Mouse (Mus musculus) layer of hippocampus, adult 8-10 months (tissue): ENCODE measurements around the gene Ddc. TPM values are rescaled to one million over a fixed set of nuclear protein-coding genes. Genes with fewer than 3 reads are reported as not detected.

Source experiments
- DNase-seq, 2 experiments: peaks; one replicate each; pipeline ENCODE4 v3.0.0; 2022; ENCODE audit warnings: low spot score in 2 of 2
- total RNA-seq, 4 experiments: library from RNA; stranded (reverse); gene quantifications; 2 replicates each; pipeline ENCODE4 v1.2.4; 2022

Gene Ddc
- total RNA-seq, 4 experiments from 2014 or later: 7.4 to 11.0 (median 9.1) TPM

DNA sequence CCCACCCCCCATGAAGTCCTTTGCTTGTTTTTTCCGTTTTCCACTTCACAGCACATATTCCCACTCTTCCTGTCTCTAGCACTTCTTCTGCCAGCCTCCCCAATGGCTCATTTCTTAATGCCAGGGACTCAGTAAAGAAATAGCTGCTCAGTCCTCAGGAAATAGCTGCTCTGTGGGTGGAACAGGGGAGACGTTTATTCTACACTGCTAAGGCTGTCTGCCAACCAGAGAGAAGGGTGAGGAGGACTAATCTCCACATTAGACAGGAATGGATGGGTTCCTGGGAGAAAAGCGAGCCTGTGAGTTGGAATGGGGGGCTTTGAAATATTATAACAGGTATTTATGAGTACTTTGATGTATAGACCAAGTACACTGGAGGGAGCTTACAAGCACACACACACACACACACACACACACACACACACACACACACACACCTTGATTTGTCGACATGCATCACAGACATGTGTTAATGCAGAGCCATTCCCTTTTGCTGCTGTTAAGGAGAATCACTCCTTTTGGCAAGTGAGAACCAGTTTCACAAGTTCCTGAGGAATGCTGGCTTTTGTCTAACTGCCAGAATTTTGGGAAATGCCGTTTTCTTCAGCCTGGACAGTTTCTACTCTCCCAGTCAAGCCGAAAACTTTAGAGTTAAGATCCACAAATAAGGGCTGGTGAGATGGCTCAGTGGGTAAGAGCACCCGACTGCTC, 9.9 kb upstream of the Ddc start:
- DNase-seq: no peak

DNA sequence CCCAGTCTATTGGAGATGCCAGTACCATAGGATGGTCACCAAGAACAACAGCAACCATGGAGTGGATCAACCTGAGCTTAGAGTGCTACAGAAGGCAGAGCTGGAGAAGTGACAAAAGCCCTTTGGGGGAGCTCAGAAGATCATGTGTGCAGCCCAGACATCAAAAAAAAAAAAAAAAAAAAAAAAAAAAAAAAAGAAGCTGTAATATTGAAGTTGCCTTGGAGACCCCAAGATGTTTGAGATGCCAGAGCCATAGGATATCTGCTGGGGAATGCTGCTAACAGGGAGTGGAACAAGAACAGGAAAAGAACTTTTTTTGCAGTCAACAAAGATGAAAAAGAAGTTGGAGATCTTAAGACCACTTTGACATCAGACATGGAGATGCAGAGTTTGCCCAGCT, 7.6 kb upstream of the Ddc start:
- no peak for DNase-seq

DNA sequence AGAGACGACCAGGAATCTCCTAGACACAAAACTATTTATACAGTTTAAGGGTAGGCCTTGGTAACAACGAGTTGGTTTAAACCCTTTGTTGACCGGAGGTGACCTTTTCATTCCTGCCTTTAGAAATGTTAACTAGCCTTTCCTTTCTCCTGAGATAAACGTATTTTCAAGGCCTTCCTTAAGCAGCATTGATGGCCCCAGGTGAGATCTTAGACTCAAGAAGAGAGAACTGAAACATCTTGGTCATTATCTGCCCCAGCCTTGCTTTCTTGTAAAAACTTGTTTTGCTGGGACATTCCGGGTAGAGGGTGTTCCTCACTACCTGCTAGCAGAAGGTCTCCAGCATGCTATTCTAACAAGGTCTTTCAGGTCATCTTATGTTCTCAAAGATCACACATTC, 7.1 kb upstream of the Ddc start:
- no peak for DNase-seq

DNA sequence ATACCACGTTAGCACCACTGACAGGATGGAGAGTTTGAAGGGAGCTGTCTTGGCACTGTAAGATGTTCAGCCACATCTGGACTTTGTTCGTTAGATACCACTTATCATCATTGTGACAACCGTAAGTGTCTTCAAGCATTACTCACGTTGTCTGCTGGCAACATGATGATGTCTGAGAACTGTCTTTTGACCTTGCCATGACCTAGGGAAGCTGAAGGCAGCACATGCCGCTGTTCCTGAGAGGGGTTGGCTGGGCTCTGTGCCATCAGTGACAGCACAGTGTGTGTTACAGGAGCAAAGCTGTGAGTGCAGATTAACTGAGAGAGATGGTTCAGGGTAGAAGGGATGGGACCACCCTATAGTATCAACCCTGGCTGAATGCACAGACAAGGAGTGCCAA, 3.6 kb upstream of the Ddc start:
- no peak for DNase-seq

DNA sequence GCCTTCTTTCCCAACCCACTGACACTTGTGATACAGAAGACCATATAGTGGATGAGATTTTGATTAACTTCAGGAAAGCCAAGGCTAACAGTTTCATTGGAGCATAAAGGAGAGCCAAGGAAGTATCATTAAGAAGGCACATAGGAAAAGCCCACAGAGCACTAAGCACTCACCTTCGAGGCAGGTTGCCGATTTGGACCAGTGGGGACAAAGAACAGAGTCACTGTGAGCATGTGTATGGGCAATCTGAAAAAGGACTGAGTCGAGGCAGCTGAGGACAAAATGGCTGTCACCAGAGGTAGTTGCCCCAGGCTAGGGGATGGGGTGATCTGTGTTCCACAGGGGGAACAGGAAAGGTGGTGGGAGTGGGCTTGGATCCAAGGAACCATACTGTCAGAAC, 552 bp upstream of the Ddc start:
- no peak for DNase-seq

DNA sequence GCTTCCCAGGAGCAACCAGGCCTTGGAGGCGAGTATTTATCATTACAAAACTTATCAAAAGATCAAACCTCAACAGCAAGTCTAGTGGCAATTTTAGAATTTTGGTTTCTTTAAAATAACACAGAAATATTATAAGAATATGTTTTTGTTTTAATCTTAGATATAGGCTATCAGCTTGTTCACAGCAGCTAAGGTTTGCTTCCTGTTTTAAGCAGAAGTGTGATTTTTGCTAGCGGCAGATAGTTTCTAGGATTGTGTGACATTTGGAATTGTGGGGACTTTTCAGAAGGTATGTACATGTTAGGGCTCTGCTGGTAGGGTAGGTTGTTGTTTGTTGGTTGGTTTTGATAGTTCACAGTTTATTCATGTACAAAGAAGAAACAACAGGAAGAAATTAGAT, 2.5 kb downstream of the Ddc start:
- DNase-seq: no peak

DNA sequence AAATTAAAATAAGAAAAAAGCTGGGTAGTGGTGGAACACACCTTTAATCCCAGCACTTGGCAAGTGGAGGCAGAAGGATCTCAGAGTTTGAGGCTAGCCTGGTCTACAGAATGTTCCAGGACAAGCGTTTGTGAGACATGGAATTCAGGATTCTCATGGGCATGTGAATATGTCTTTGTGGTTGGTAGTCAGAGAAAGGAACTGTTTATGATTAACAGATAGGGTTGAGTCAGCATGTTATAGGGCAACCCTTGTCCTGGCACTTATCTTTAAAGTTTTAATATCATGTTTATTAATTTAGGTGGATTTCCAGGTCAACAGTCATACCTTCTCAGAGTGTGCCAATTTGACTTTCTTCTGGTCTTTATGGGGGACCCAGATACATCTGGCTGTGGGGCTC, 4.2 kb downstream of the Ddc start:
- DNase-seq: no peak

DNA sequence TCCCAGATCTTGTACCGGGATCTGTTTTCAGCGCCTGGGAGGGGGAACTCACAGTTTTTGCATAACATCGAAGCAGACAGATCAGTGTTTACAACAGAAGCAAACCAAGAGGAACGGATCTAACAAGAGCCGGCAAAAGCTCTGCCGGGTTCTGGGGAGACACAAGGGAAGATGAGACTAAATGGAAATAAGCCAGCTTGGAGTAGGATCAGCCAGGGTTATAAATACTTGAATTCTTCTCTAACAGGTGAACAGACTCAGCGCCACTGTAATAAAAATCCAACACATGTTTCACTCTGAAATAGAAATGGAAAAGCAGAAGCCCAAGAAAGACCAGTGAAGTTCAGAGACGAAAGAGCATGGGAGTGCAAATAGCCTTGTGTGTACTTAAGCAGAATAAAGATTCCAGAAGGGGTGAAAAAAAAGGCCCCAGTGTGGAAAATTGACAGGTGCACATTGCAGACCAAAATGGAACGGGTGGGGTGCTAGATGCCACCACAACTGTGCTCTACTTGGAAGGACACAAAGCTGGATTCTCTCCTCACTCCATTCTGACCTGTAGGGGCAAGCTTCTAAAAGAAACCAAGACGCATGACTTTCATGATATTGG, 4.8 kb downstream of the Ddc start:
- no peak for DNase-seq

DNA sequence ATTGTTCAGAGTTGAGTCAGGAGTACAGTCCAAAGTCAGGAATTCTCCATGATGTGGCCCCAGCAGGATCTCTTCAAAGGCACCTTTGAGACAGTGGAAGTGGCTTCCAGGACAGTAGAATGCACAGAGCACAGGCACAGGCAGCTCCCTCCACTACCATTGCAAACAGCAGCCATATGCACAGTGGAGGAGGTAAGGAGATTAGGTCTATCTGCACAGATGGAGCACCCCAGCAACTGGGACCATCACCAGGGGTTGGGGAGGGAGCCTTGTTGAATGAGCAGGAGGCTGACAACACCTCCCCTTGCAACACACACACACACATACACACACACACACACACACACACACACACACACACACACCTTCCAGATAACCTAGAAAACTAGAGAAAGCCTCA, 6.1 kb downstream of the Ddc start:
- peak in 1 of 2 experiments; percentile 17 for DNase-seq

DNA sequence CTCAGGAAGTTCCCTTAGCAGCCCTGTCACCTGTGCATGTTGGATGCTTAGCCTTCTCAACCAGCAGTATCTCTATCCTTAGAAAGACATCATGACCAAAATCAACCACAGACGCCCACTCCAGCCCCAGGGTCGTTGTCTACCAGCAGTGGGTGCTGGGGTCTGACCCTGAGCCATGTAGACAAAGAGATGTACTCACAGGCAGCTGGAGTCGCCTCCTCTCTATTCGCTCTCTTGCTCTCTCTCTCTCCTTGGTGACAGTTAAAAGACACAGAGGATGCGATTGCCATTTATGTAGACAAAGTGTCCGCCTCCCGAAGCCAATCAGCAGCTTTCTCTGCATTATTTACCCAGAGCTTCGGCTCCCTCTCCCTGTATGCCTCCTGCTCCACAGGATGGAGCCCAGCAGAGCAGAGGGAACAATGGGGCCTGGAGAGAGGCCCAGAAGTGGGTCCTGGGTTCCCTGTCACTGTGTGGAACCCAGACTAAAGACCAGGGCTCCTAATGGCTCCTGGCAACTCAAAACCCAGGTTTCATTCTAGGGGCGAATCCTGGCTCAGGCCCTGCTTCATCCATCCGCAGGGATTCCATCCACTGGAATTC, 7.7 kb downstream of the Ddc start:
- DNase-seq: no peak

DNA sequence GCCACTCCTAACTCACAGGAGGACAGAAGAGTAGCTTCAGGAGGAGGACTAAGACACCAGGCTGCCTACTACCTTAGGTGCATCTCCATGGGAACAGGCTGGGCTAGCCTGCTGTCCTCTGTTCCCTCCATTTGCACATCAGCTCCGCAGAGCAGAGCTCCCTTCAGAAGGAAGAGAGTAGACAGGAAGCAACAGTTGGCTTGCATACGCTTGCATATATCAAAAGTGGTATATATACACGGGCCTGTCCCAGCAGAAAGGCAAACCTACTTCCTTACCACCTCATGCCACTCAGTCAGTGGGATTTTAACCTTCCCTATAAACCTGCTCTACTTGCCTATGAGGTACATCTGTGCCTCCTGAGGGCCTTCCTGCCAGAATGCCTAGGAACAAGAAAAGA, 9.2 kb downstream of the Ddc start:
- no peak for DNase-seq

DNA sequence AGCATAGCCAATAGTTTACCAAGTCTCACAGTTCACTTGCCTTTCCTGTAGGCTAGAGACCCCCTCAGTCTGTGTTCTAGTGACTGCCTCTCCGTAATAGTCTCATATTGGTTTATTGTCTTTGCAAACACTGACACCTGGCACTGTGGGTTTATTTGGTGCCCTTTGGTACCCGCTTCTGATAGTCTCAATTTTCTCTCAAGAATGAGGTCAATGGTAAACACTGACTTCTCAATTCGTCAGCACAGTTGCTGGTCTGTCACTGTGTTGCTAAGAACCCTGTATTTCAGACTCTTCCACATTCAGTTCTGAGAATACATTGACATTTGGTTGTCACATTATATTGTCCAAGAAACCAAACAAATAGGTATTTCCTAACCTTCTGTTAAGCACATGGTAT, 9.9 kb downstream of the Ddc start:
- DNase-seq: no peak

DNA sequence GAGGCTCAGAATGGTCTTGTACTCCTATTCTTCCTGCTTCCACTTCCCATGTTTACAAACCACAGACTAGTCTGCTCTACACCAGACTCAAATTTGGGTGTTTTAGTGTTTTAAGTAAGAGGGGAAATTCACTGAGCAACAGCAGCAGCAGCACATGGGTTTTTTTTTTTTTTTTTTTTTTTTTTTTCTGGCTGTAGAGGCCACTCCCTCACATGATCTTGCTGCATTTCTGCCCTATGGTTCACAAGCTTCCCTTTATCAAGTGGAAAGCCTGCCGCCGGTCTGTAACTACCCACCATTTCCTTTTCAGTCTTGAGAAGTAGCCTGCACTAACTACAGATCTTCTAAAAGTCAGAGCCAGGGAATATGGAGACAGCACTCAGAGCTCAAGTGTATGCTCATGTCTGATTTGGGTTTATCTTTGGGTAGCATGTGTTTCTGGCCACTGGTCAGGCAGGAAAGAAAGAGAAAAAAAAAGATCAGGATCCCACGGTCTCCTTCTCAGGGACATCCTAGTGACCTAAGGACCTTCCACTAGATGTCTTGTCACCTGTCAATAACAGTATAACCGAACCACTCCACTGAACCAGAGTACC, 11.4 kb downstream of the Ddc start:
- no peak for DNase-seq

DNA sequence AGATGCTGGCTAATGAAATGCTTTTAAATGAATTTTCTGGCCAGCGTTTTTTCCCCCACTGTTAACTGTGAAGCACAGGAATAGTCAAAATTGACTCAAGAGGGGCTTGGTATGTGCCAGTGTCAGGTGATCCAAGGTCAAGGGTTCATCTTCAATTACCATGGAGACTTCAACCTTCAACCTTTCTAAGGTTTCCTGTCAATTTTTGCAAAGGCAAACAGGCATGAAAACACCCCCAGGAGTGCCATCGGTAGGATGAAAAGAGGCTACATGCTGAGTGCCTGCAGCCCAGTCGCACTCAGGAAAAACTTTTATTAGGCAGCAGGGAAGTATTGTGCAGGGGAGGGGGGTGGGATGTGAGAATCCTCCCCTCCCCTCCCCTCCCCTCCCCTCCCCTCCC, 12.0 kb downstream of the Ddc start:
- DNase-seq: no peak

DNA sequence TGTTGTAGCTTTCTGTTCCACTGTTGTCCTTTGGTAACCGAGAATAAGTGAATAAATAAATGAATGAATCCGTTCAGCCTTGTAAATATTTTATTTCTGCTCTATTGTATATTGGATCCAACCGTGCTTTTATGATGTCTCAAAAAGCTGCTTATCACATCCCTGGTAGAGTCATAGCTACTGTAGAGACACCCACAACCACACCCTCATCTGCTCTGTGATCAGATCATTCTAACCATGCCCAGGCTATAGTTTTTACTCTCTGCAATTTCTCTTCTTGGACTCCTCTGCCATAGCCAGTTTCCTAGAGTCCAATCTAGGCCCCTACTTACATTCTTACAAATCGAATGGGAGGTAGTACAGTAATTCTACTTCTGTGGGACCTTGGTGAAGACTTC, 12.7 kb downstream of the Ddc start:
- DNase-seq: no peak

DNA sequence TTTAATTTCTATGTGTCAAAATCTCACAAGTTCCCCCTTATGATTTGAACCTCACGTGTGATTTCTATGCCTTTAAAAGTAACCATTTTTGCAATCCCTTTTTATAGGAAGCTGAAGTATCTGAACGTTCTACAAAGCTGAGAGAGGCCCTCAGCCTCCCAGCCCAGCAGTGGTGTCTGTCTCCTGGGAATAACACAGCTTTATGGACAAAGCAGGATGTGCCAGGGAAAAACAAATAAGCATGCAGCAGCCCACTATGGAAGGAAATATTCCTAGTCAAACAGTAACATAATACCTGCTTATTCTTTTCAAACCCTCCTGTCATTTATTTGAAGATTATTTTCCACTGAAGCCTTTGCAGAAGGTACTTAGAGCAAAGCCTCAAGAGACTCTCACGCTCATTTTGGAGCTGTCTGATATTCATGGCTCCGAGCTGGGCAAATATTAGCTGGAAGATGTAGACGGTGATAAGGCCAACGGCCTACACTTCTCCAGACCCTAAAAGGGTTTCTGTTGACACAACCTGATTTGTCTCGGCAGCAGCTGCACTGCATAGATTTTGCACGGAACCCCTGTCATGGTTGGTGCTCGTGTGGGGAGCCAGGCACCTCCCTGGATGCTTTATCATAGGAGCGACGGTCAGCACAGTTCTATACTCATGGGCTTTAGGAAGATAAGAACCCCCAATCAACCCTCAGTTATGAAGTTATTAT, 13.3 kb downstream of the Ddc start:
- no peak for DNase-seq

DNA sequence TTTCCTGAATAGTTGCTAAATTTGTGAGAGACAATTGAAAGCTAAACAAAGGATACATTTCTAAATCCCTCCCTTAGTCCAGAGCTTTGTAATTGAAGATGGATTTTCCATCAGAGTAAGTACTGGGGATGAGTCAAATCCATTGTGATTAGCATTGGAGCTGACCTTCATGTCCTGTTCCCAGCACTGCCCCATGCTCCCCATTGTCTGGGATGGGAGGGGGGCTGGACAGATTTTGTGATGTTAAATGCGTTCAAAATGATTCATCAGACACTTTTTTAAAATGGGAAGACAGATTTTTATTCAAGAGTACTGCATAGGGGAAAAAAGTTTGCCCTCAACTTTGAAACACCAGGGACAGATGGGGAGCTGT, 16.2 kb downstream of the Ddc start:
- no peak for DNase-seq

DNA sequence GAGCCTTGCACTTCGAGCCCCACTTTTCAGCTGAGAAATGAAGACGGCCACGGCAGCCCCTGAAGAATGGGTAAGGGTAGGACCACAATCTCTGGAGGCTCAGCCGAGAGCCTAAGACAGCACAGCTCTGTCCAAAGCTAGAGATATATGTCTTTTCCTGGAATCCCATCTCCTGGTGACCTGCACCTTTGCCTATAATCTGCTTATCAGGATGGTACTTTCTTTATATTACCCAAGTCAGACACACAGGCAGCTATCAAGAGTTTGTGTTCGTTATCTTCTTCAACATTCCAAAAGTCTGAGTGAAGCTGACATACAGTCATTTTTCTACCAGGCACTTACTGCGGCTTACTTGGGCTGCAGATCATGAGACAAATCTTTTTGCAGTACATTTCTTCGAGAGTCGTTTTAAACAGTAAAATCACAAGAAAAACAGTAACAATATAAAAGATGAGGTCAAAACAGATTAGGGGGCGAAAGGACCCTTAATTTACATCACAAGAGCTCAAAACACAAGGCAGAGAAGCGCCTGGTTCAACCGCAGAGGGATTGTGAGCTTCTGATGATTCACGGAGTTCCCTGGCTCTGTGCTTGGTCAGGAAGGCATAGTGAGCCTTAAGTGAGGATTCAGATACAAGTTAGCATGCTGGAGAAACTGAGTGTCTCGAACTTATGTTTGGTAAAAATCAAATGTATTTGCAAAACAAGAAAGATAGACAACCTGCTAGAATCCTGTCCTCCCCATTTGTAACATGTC, 16.7 kb downstream of the Ddc start:
- no peak for DNase-seq

DNA sequence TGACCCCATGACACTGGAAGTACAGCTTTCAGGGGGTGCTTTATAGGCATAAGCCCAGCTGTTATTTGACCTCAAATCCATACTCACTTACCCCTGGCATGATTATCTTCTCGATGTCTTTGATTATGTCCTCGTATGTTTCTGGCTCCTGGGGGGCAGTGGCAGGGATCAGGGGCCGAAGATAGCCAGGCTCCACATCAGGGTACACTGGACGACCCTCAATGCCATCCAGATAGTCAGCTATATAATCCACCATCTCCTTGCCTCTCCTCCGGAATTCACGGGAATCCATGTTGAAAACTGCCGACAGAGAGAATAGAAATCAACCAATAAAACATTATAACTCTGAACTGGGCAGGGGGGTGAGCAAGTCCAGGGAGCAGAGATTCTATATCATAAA, 17.6 kb downstream of the Ddc start:
- no peak for DNase-seq

DNA sequence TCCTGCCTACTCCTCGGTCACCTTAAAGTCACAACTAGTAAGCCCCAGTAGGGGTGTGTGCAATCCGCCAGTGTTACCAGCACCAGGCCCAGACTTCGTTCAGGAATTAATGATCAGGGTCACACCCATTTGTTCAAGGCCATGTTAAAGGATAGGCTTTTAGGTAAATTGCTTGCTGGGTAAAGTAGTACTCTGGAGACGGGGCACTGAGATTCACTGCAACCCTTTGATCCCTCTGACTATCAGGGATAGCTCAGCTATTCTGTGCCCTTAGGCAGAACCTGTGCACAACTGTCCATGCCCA, 18.3 kb downstream of the Ddc start:
- DNase-seq: no peak

DNA sequence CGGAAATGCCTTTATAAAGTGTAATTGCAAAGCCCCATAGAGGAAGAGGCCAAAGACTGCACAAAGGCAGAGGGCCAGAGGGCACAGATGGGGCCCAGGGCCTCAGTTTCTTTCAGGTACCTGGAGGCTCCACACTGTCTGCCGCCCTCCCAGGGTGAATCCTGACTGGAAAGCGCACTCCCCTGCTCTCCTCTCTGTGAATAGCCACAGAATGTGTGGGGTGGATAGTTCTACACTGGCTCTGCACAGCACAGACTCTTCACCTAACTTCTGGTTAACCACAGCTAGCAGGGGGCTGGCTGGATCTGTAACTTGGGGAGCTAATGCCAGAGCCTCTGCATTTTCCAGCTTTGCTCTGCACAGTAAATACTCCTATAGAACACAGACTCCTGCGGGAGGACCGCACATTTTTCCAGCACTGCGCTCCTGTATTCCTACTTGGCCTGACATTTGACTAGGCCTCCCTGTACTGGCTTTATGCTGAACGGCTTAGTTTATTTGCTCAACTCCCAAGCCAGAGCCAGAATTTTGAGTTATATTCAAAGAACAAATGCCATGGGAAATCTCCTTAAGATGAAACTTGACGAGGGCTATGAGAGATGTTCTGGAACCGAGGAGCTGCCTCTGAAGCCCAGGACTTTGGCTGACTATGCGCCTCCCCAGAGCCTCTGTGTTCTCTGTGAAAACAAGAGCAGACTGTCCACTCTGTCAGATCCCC, 18.8 kb downstream of the Ddc start:
- no peak for DNase-seq
